In the genomic region with DNA sequence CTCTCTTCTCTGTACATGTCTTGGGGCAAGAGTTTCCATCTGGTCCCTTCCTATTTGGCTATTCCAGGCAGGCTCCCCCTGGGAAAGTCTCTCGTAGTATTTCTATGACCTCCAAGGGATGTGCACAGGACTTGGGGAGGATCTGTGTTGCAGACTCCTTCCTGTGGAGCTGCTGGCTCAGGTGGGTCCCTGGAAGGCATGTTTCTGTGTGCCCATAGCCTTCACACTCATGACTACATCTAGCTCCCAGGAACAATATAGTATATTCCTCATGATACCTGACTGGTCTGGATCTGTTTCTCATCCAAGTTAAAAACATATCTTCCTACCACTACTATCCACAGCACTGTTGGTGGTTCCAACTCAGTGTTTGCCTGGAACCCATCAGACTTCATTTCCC, we compare ENCODE assay signal across 23 mouse cellular contexts. TPM values are rescaled to one million over a fixed set of nuclear protein-coding genes. Genes with fewer than 3 reads are reported as not detected.
DNase-seq lines count a peak whose midpoint lies in the region; ATAC-seq and TF ChIP-seq lines count a peak whose summit lies in the region.
"Had no signal": no experiment of that assay in that cellular context is flagged by ENCODE, and none has a peak within 500 bp of the region (broad histone marks: within the 10 kb centered on the region; RNA-seq: fewer than 3 reads in every experiment).

No protein-coding gene starts in this region.

- no peak overlapping the region for H3K9ac ChIP-seq in midbrain, embryonic 11.5 days (ENCODE audit: low read length)
- H3K9ac ChIP-seq in midbrain, embryonic 14.5 days (replicated peaks; ENCODE audit: low read length) = no peak overlapping the region
- no peak overlapping the region for H3K9ac ChIP-seq in stomach, postnatal 0 days (ENCODE audit: low read length)
- H3K9ac ChIP-seq: embryonic facial prominence, embryonic 13.5 days; forebrain, embryonic 13.5 days; forebrain, postnatal 0 days; hindbrain, embryonic 14.5 days had no signal

- TF ChIP-seq CTCF in left cerebral cortex, adult 2 months (IDR thresholded peaks at IDR 0.05) = no peak
- no peak for TF ChIP-seq CTCF in stomach, postnatal 0 days (IDR thresholded peaks at IDR 0.05; ENCODE audit: low read depth)

- peaks cover 2% of the 10 kb centered on the region for H3K36me3 ChIP-seq in midbrain, embryonic 11.5 days (ENCODE audit: control insufficient read depth, insufficient read depth, low read length)
- peaks cover 19% of the 10 kb centered on the region for H3K36me3 ChIP-seq in midbrain, embryonic 14.5 days (ENCODE audit: control insufficient read depth, insufficient read depth, low read length)
- H3K36me3 ChIP-seq in myocyte (ENCODE audit: control insufficient read depth, insufficient read depth) = peaks cover 6% of the 10 kb centered on the region
- H3K36me3 ChIP-seq in stomach, postnatal 0 days (ENCODE audit: control insufficient read depth, insufficient read depth, low read length) = 0 out of 2 replicates have a peak, but pooled peaks cover under 1% of the 10 kb centered on the region

- intact Hi-C loops in left cerebral cortex, adult 2 months (cut with DNase I) = no loop called here

- TF ChIP-seq POLR2A in myocyte (IDR thresholded peaks at IDR 0.05; ENCODE audit: insufficient read length, low read depth) = no peak

- TF ChIP-seq EP300 in stomach, postnatal 0 days (optimal IDR thresholded peaks at IDR 0.05) = no peak

- WGBS in midbrain, embryonic 11.5 days = 70% methylated on average over 1 of the region's 1 CpGs
- 58% methylated on average over 1 of the region's 1 CpGs for WGBS in midbrain, embryonic 14.5 days
- whole genome bisulfite sequencing in stomach, postnatal 0 days = 71% methylated on average over 1 of the region's 1 CpGs

- no peaks in the 10 kb centered on the region for H3K9me3 ChIP-seq in midbrain, embryonic 11.5 days (ENCODE audit: control insufficient read depth, low read length)
- no peaks in the 10 kb centered on the region for H3K9me3 ChIP-seq in midbrain, embryonic 14.5 days (ENCODE audit: control insufficient read depth, low read length)
- H3K9me3 ChIP-seq in stomach, postnatal 0 days (ENCODE audit: control insufficient read depth, low read length) = no peaks in the 10 kb centered on the region
- H3K9me3 ChIP-seq: embryonic facial prominence, embryonic 13.5 days; forebrain, embryonic 13.5 days had no signal

- H3ac ChIP-seq in myocyte (ENCODE audit: control insufficient read depth, insufficient read length) = no peak overlapping the region

- no peaks in the 10 kb centered on the region for H3K79me2 ChIP-seq in myocyte (ENCODE audit: control insufficient read depth, insufficient read depth)

- no peak overlapping the region for H3K4me2 ChIP-seq in midbrain, embryonic 11.5 days
- no peak overlapping the region for H3K4me2 ChIP-seq in midbrain, embryonic 14.5 days (ENCODE audit: low read length)
- no peak overlapping the region for H3K4me2 ChIP-seq in myocyte (ENCODE audit: low read depth)
- no peak overlapping the region for H3K4me2 ChIP-seq in stomach, postnatal 0 days (replicated peaks; ENCODE audit: low read depth)
- H3K4me2 ChIP-seq: embryonic facial prominence, embryonic 13.5 days; forebrain, embryonic 13.5 days; hindbrain, embryonic 14.5 days had no signal

- H3K27ac ChIP-seq in left cerebral cortex, adult 2 months = 0 out of 2 replicates have a peak overlapping the region, but pooled peaks have one; percentile 4
- no peak overlapping the region for H3K27ac ChIP-seq in midbrain, embryonic 11.5 days (ENCODE audit: low read depth, low read length)
- no peak overlapping the region for H3K27ac ChIP-seq in midbrain, embryonic 14.5 days (replicated peaks; ENCODE audit: low read depth, low read length)
- 0 out of 2 replicates have a peak overlapping the region, but pooled peaks have one; percentile 58 for H3K27ac ChIP-seq in stomach, postnatal 0 days (replicated peaks)
- H3K27ac ChIP-seq: embryonic facial prominence, embryonic 13.5 days; forebrain, embryonic 13.5 days; hindbrain, embryonic 14.5 days had no signal

- peaks cover 7% of the 10 kb centered on the region for H3K4me1 ChIP-seq in midbrain, embryonic 11.5 days (ENCODE audit: control insufficient read depth, insufficient read depth, low read length)
- peaks cover 10% of the 10 kb centered on the region; the same call in 1 of the 2 replicates for H3K4me1 ChIP-seq in midbrain, embryonic 14.5 days (ENCODE audit: control insufficient read depth, insufficient read depth, low read length)
- H3K4me1 ChIP-seq in stomach, postnatal 0 days (replicated peaks; ENCODE audit: control insufficient read depth, insufficient read depth) = no peaks in the 10 kb centered on the region
- H3K4me1 ChIP-seq: forebrain, embryonic 13.5 days had no signal

- no peak overlapping the region for H3K4me3 ChIP-seq in left cerebral cortex, adult 2 months
- H3K4me3 ChIP-seq in midbrain, embryonic 11.5 days (ENCODE audit: low read depth, low read length) = no peak overlapping the region
- no peak overlapping the region for H3K4me3 ChIP-seq in midbrain, embryonic 14.5 days (replicated peaks; ENCODE audit: low read depth, low read length)
- no peak overlapping the region for H3K4me3 ChIP-seq in myocyte
- no peak overlapping the region for H3K4me3 ChIP-seq in stomach, postnatal 0 days (ENCODE audit: low read depth, low read length)
- H3K4me3 ChIP-seq: embryonic facial prominence, embryonic 13.5 days; forebrain, embryonic 13.5 days had no signal

- DNase-seq in left cerebral cortex, adult 2 months (ENCODE audit: extremely low spot score in 1 of 2, low spot score in 2 of 2) = no peak
- DNase-seq in left cerebral cortex, adult 18-20 months (ENCODE audit: low spot score in 2 of 2) = no peak
- peak; percentile 82 for DNase-seq in midbrain, embryonic 11.5 days (ENCODE audit: low spot score, missing footprints)
- no peak for DNase-seq in midbrain, embryonic 14.5 days
- DNase-seq in stomach, postnatal 0 days (ENCODE audit: low spot score) = no peak
- no peak for DNase-seq in cerebellum, adult 11 months
- no peak for DNase-seq in thymus, postnatal 25 days
- DNase-seq: adrenal gland, adult 2 months; adrenal gland, postnatal 25 days; cerebellum, adult 2 months; cerebellum, postnatal 10 days; forebrain, postnatal 0 days; gastrocnemius, postnatal 14 days; heart, postnatal 10 days; heart, postnatal 4 days had no signal

- no peak for ATAC-seq in midbrain, embryonic 11.5 days (ENCODE audit: low FRiP score)
- no peak for ATAC-seq in midbrain, embryonic 14.5 days (ENCODE audit: low FRiP score, low TSS enrichment)
- ATAC-seq in stomach, postnatal 0 days (ENCODE audit: low FRiP score, low TSS enrichment) = no peak
- ATAC-seq: forebrain, embryonic 13.5 days had no signal

- H3K27me3 ChIP-seq in midbrain, embryonic 11.5 days (ENCODE audit: control insufficient read depth, insufficient read depth, low read length) = no peaks in the 10 kb centered on the region
- no peaks in the 10 kb centered on the region for H3K27me3 ChIP-seq in midbrain, embryonic 14.5 days (ENCODE audit: control insufficient read depth, insufficient read depth, low read length)
- no peaks in the 10 kb centered on the region for H3K27me3 ChIP-seq in myocyte (ENCODE audit: control insufficient read depth, insufficient read depth, insufficient read length)
- H3K27me3 ChIP-seq in stomach, postnatal 0 days (ENCODE audit: control insufficient read depth, insufficient read depth, low read length) = no peaks in the 10 kb centered on the region
- H3K27me3 ChIP-seq: embryonic facial prominence, embryonic 13.5 days; forebrain, embryonic 13.5 days had no signal

TF ChIP-seq in myocyte, 11 proteins besides CTCF, POLR2A, EP300 and RAD21:
- TF ChIP-seq POLR2AphosphoS2 (IDR thresholded peaks at IDR 0.05; ENCODE audit: insufficient read length, low read depth) = peak; percentile 61
- TF ChIP-seq SRF (IDR thresholded peaks at IDR 0.05; ENCODE audit: control insufficient read depth, insufficient read length, low read depth) = no peak

RNA-seq across cellular contexts. Expression of gene Col20a1, which starts 0.7 kb away (rescaled TPM):
- total RNA-seq in left cerebral cortex, adult 2 months (2021) = 1 to 10 TPM; 2.2 to 2.5 TPM
- total RNA-seq in left cerebral cortex, adult 18-20 months (2021) = 1 to 10 TPM in 1 of 2 experiments, under 1 TPM in 1; 0.82 to 1.1 TPM
- polyA plus RNA-seq in midbrain, embryonic 11.5 days (2014; fragmentation: Nextera tagmentation; extraction: Ambion mirVana) = 0.18 and 0.26 TPM in 2 replicates
- polyA plus RNA-seq in midbrain, embryonic 14.5 days (2014; fragmentation: Nextera tagmentation; extraction: Ambion mirVana) = 0.16 and 0.24 TPM in 2 replicates
- 0.24 TPM for polyA plus RNA-seq in myocyte (2012; fragmentation: generic; extraction: Trizol)
- polyA plus RNA-seq in stomach, postnatal 0 days (2015; fragmentation: Nextera tagmentation; extraction: Ambion mirVana) = 0.98 and 1.3 TPM in 2 replicates
- total RNA-seq: common myeloid progenitor, adult 5-6 weeks had no signal

RNA-seq across cellular contexts. Expression of gene Arfgap1, which starts 20.0 kb away (rescaled TPM):
- total RNA-seq in left cerebral cortex, adult 2 months (2021) = 100 to 1,000 TPM; 135 to 155 TPM
- total RNA-seq in left cerebral cortex, adult 18-20 months (2021) = 100 to 1,000 TPM; 141 to 151 TPM
- polyA plus RNA-seq in midbrain, embryonic 11.5 days (2014; fragmentation: Nextera tagmentation; extraction: Ambion mirVana) = 38.6 and 45.7 TPM in 2 replicates
- polyA plus RNA-seq in midbrain, embryonic 14.5 days (2014; fragmentation: Nextera tagmentation; extraction: Ambion mirVana) = 86.6 and 92.4 TPM in 2 replicates
- 55.4 TPM for polyA plus RNA-seq in myocyte (2012; fragmentation: generic; extraction: Trizol)
- polyA plus RNA-seq in stomach, postnatal 0 days (2015; fragmentation: Nextera tagmentation; extraction: Ambion mirVana) = 45.1 and 45.2 TPM in 2 replicates

RNA-seq across cellular contexts. Expression of gene Nkain4, which starts 32.5 kb away (rescaled TPM):
- total RNA-seq in left cerebral cortex, adult 2 months (2021) = 10 to 100 TPM; 38.9 to 44.7 TPM
- 10 to 100 TPM; 43.2 to 44.2 TPM for total RNA-seq in left cerebral cortex, adult 18-20 months (2021)
- polyA plus RNA-seq in midbrain, embryonic 11.5 days (2014; fragmentation: Nextera tagmentation; extraction: Ambion mirVana) = 63.2 and 63.6 TPM in 2 replicates
- 89.6 and 94.9 TPM in 2 replicates for polyA plus RNA-seq in midbrain, embryonic 14.5 days (2014; fragmentation: Nextera tagmentation; extraction: Ambion mirVana)
- not detected for polyA plus RNA-seq in myocyte (2012; fragmentation: generic; extraction: Trizol)
- 42.7 and 44.0 TPM in 2 replicates for polyA plus RNA-seq in stomach, postnatal 0 days (2015; fragmentation: Nextera tagmentation; extraction: Ambion mirVana)
- total RNA-seq: common myeloid progenitor, adult 5-6 weeks had no signal

RNA-seq across cellular contexts. Expression of gene Chrna4, which starts 56.3 kb away (rescaled TPM):
- total RNA-seq in left cerebral cortex, adult 2 months (2021) = 10 to 100 TPM; 34.8 to 36.0 TPM
- 10 to 100 TPM; 36.5 to 41.2 TPM for total RNA-seq in left cerebral cortex, adult 18-20 months (2021)
- 41.2 and 44.2 TPM in 2 replicates for polyA plus RNA-seq in midbrain, embryonic 11.5 days (2014; fragmentation: Nextera tagmentation; extraction: Ambion mirVana)
- polyA plus RNA-seq in midbrain, embryonic 14.5 days (2014; fragmentation: Nextera tagmentation; extraction: Ambion mirVana) = 50.8 and 52.6 TPM in 2 replicates
- polyA plus RNA-seq in myocyte (2012; fragmentation: generic; extraction: Trizol) = not detected
- 0.18 and 0.22 TPM in 2 replicates for polyA plus RNA-seq in stomach, postnatal 0 days (2015; fragmentation: Nextera tagmentation; extraction: Ambion mirVana)
- total RNA-seq: common myeloid progenitor, adult 5-6 weeks; heart, adult 8-10 months had no signal

RNA-seq across cellular contexts. Expression of gene Birc7, which starts 58.2 kb away (rescaled TPM):
- total RNA-seq in left cerebral cortex, adult 2 months (2021) = under 1 TPM in 1 of 2 experiments, not detected in 1; 0.23 TPM
- total RNA-seq in left cerebral cortex, adult 18-20 months (2021) = not detected
- 0.14 and 0.45 TPM in 2 replicates for polyA plus RNA-seq in midbrain, embryonic 11.5 days (2014; fragmentation: Nextera tagmentation; extraction: Ambion mirVana)
- 0.18 and 0.38 TPM in 2 replicates for polyA plus RNA-seq in midbrain, embryonic 14.5 days (2014; fragmentation: Nextera tagmentation; extraction: Ambion mirVana)
- polyA plus RNA-seq in myocyte (2012; fragmentation: generic; extraction: Trizol) = not detected
- polyA plus RNA-seq in stomach, postnatal 0 days (2015; fragmentation: Nextera tagmentation; extraction: Ambion mirVana) = 0.06 and 0.11 TPM in 2 replicates
- total RNA-seq: adrenal gland, adult 2 months; adrenal gland, postnatal 25 days; common myeloid progenitor, adult 5-6 weeks; forebrain, postnatal 0 days; gastrocnemius, adult 18-20 months; gastrocnemius, postnatal 14 days; heart, adult 8-10 months; heart, postnatal 10 days; heart, postnatal 4 days had no signal
- polyA plus RNA-seq: adrenal gland, adult 2 months; embryonic facial prominence, embryonic 13.5 days; heart, embryonic 14.5 days had no signal

Comparison
In these comparisons a context has a peak if more than half of its experiments do, and no peak if none do; other contexts are left out.
1. H3K27ac ChIP-seq: peak in left cerebral cortex, adult 2 months (single experiment) and stomach, postnatal 0 days (single experiment); none in midbrain, embryonic 11.5 days (single experiment) and midbrain, embryonic 14.5 days (single experiment).
2. RNA of gene Nkain4, which starts 32.5 kb away (polyA plus RNA-seq): 89.6 to 94.9 TPM in midbrain, embryonic 14.5 days, 63.2 to 63.6 TPM in midbrain, embryonic 11.5 days and 42.7 to 44.0 TPM in stomach, postnatal 0 days; not detected in myocyte (single experiment); every median in the first group is over 10 times any median in the second.